Mouse (Mus musculus) lung, postnatal 0 days (tissue): ENCODE data around the gene Nepro. TPM values are rescaled to one million over a fixed set of nuclear protein-coding genes. Genes with fewer than 3 reads are reported as not detected.
A peak's percentile ranks its signal among the peaks of the same experiment; 100 is the strongest.

Source experiments
- ATAC-seq: fragments of 200-750 bp; cut with Nextera tagmentation; 2 replicates; pipeline ENCODE4 v1.8.0; 2017; ENCODE audit warnings: moderate library complexity
- DNase-seq: peaks from one replicate; pipeline ENCODE4 v3.0.0-alpha.2; 2016; ENCODE audit warnings: low spot score
- H3K27ac ChIP-seq: fragments of 300-500 bp; sonication (generic); 2 replicates; pipeline ENCODE4 v1.5.1; 2014; ENCODE audit warnings: antibody characterized with exemption, mild to moderate bottlenecking, low read length, mixed read lengths
- H3K27me3 ChIP-seq: fragments of 300-500 bp; sonication (generic); replicated peaks from 2 replicates; pipeline ENCODE4 v1.6.1; 2014; ENCODE audit warnings: low read length, mixed read lengths; ENCODE audit not compliant: insufficient read depth
- H3K36me3 ChIP-seq: fragments of 300-500 bp; sonication (generic); 2 replicates; pipeline ENCODE4 v1.6.1; 2014; ENCODE audit warnings: low read length, mixed read lengths; ENCODE audit not compliant: insufficient read depth
- H3K4me1 ChIP-seq: fragments of 300-500 bp; sonication (generic); 2 replicates; pipeline ENCODE4 v1.6.1; 2014; ENCODE audit warnings: antibody characterized with exemption, low read depth, low read length, mixed read lengths; ENCODE audit not compliant: insufficient read depth
- H3K4me2 ChIP-seq: fragments of 300-500 bp; sonication (generic); replicated peaks from 2 replicates; pipeline ENCODE4 v1.6.1; 2014; ENCODE audit warnings: low read depth, mild to moderate bottlenecking, low read length, moderate library complexity, mixed read lengths
- H3K4me3 ChIP-seq: fragments of 300-500 bp; sonication (generic); 2 replicates; pipeline ENCODE4 v1.5.1; 2014; ENCODE audit warnings: low read depth, low read length
- H3K9ac ChIP-seq: fragments of 300-500 bp; sonication (generic); replicated peaks from 2 replicates; pipeline ENCODE4 v1.6.1; 2014; ENCODE audit warnings: low read depth, mild to moderate bottlenecking
- H3K9me3 ChIP-seq: fragments of 300-500 bp; sonication (generic); 2 replicates; pipeline ENCODE4 v1.6.1; 2016; ENCODE audit warnings: low read length, mixed read lengths
- CTCF ChIP-seq: IDR thresholded peaks from 2 replicates; pipeline ENCODE4 v1.5.1; 2016; ENCODE audit warnings: antibody characterized with exemption, mild to moderate bottlenecking
- EP300 ChIP-seq: IDR thresholded peaks from 2 replicates; pipeline ENCODE4 v1.6.1; 2016; ENCODE audit warnings: antibody characterized with exemption, mild to moderate bottlenecking, control low read depth
- WGBS: fragments of 180-500 bp; shearing (Covaris S2); extraction: QIAGEN DNeasy Blood & Tissue Kit; methylation state at CpG from one replicate; pipeline ENCODE4 v1.1.7; 2014; 5-methylcytosine and 5-hydroxymethylcytosine counted together
- polyA plus RNA-seq: library from polyadenylated mRNA; unstranded; fragments of >200 nt; fragmentation: Nextera tagmentation; extraction: Ambion mirVana; gene quantifications from 2 replicates; pipeline ENCODE4 v1.2.1, GENCODE M21; 2015

Nepro gene
- polyA plus RNA-seq = 3.6 and 3.7 TPM in 2 replicates

DNA sequence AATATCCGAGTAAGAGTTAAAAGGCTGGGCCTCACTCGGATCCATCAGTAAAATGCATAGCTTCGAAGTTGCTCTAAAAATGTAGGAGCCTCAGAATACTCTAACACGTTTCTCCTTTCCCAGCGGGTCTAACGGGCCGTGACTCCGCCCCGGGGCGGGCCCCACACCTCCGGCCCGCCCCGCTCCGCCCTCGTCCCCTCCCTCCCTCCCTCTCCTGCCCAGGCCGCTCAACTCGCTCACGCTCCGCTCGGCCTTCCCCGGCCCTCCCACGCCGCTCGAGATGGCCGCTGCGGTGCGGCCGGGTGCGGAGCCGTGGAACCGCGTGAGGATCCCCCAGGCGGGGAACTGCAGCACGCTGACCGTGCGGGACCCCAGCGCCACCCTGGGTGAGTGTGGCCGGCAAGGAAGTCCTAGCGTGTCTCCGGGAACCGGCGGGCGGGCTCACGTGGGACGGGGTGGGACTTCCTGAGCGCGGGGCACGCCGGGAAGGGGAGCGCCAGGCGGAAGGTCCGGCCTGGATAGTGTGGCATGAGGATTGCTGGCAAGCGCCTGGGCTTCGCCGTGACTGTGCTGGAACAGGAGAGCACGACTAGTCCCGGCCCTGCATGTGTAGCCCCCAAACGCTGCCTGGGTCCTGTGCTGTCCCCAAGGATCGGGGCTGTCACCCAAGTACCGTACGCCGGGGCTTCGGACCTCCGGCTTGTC lies at the start of gene Nepro:
TSS of gene Nepro (plus strand) at position 219 of the 705 bp plus-strand sequence.
- under 1% methylated on average over 62 of the region's 64 CpGs for WGBS
- H3K36me3 ChIP-seq = peaks cover 3% of the 10 kb centered on the region; the same call in 1 of the 2 replicates
- peaks cover 9% of the 10 kb centered on the region for H3K4me1 ChIP-seq
- peak within 1 kb of the TSS; percentile 89 for H3K4me3 ChIP-seq
- peak within 1 kb of the TSS; percentile 84 for H3K4me2 ChIP-seq
- DNase-seq (peak; percentile 96), ATAC-seq (peak; percentile 98)
- H3K27me3 ChIP-seq = no peaks in the 10 kb centered on the region
- TF ChIP-seq CTCF (peak; percentile 42), EP300 (no peak)
- H3K9ac ChIP-seq = peak within 1 kb of the TSS; percentile 86
- no peaks in the 10 kb centered on the region for H3K9me3 ChIP-seq
- peak within 1 kb of the TSS; percentile 96 for H3K27ac ChIP-seq

DNA sequence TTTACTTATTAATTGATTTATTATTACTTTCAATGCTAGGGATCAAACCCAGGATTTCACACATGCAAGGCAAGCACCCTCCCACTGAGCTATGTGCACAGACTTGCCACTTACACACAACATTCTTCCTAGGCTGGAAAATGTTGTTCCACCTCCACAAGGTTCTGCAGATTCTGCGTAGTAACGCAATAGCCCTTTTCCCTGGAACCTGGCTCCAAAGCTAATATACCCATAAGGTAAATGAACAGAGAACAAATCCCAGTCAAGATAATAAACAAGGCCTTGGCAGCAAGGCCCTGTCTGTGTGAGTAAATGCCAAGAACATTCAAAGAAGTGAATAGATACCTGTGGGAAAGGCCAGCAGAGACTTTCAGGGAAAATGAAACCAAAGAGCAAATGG lies 47.7 kb upstream of the Nepro start:
- Histone ChIP-seq H3K4me3 (no peak overlapping the region), H3K27me3 (no peaks in the 10 kb centered on the region), H3K36me3 (no peaks in the 10 kb centered on the region), H3K4me1 (no peaks in the 10 kb centered on the region), H3K27ac (no peak overlapping the region), H3K4me2 (no peak overlapping the region), H3K9ac (no peak overlapping the region), H3K9me3 (no peaks in the 10 kb centered on the region)
- ATAC-seq (no peak), DNase-seq (no peak)
- TF ChIP-seq EP300 (no peak), CTCF (no peak)
- 88% methylated on average over 2 of the region's 2 CpGs for WGBS

DNA sequence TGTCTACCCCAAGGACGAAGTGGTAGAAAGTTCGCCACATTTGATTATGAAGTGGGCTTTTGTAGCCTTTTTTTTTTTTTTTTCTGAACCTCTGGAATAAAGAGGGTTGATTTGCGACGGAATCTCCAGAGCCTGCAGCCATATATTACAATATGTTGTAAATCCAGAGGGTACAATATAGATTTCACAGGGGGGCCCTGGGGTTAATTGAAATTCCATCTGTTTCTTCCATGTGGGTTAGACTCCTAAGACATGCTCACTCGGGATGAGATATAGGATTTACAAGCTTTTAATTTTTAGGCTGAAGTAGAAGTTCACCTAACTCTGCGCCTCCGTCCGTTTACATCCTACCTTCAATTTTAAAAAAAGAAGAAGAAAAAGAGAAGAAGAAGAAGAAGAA lies 45.0 kb upstream of the Nepro start:
- Histone ChIP-seq H3K4me1 (no peaks in the 10 kb centered on the region), H3K4me3 (no peak overlapping the region), H3K36me3 (no peaks in the 10 kb centered on the region), H3K4me2 (no peak overlapping the region), H3K9ac (no peak overlapping the region), H3K9me3 (peaks cover 5% of the 10 kb centered on the region; the same call in 1 of the 2 replicates), H3K27me3 (no peaks in the 10 kb centered on the region), H3K27ac (no peak overlapping the region)
- WGBS = 85% methylated on average over 8 of the region's 8 CpGs
- DNase-seq (no peak), ATAC-seq (no peak)
- TF ChIP-seq CTCF = no peak
- no peak for TF ChIP-seq EP300

GRCm38 (mm10) chr16:44679503-44679971 lies 44.6 kb upstream of the Nepro start:
- H3K4me3 ChIP-seq = no peak overlapping the region
- peaks cover 5% of the 10 kb centered on the region; the same call in 1 of the 2 replicates for H3K9me3 ChIP-seq
- ATAC-seq (no peak), DNase-seq (no peak)
- H3K4me1 ChIP-seq = no peaks in the 10 kb centered on the region
- H3K36me3 ChIP-seq = no peaks in the 10 kb centered on the region
- no peak overlapping the region for H3K27ac ChIP-seq
- no peak for TF ChIP-seq CTCF
- no peak for TF ChIP-seq EP300
- 83% methylated on average over 8 of the region's 8 CpGs for WGBS
- no peak overlapping the region for H3K9ac ChIP-seq
- no peak overlapping the region for H3K4me2 ChIP-seq
- H3K27me3 ChIP-seq = no peaks in the 10 kb centered on the region

DNA sequence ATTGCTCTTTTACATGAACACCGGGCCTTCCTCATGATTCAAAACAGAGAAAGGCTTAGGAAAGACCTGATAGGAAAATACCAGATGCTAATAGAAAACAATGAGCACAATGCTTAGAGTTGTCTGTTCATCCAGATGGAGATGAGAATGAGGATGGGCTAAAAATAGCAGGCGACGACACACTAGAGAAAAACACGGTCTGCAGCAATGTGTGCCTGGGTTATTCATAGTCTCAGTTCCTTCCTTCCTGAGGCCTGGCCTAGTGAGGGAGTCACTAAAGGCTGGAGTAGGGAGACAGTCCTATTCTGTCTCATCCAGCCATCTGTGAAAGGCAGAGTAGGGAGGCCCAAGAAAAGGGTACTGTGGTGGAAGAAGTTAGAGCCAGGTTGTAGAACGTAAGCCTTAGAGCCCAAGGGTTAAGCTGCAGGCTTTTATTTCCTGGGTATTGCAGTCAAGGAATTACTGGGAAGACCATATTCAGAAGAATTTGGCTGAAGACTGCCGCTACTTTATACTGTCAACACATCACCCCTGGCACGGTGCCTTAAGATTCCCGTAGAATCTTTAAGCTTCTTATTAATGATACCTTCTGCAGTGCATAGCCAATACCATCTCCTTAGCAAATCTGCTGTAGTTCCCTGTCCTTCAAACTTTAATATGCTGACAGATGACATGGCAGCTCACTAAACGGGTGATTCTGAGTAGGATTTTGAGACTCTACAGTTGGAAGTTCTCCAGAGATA lies 43.2 kb upstream of the Nepro start:
- ATAC-seq = peak; percentile 73
- peak; percentile 66 for DNase-seq
- H3K4me1 ChIP-seq = no peaks in the 10 kb centered on the region
- H3K9ac ChIP-seq = no peak overlapping the region
- no peak overlapping the region for H3K4me2 ChIP-seq
- peak overlapping the region; percentile 27; the same call in 1 of the 2 replicates for H3K27ac ChIP-seq
- 36% methylated on average over 9 of the region's 9 CpGs for WGBS
- H3K9me3 ChIP-seq = peaks cover 5% of the 10 kb centered on the region; the same call in 1 of the 2 replicates
- no peaks in the 10 kb centered on the region for H3K27me3 ChIP-seq
- TF ChIP-seq CTCF (no peak), EP300 (no peak)
- no peaks in the 10 kb centered on the region for H3K36me3 ChIP-seq
- no peak overlapping the region for H3K4me3 ChIP-seq

GRCm38 (mm10) chr16:44684646-44685045 lies 39.5 kb upstream of the Nepro start:
- Histone ChIP-seq H3K36me3 (no peaks in the 10 kb centered on the region), H3K9me3 (peaks cover 5% of the 10 kb centered on the region; the same call in 1 of the 2 replicates), H3K9ac (no peak overlapping the region), H3K4me3 (no peak overlapping the region), H3K4me2 (no peak overlapping the region), H3K27ac (no peak overlapping the region), H3K4me1 (no peaks in the 10 kb centered on the region), H3K27me3 (no peaks in the 10 kb centered on the region)
- TF ChIP-seq CTCF (no peak), EP300 (no peak)
- no peak for DNase-seq
- WGBS = 76% methylated on average over 7 of the region's 7 CpGs
- ATAC-seq = no peak
